Mouse (Mus musculus) limb, embryonic 12.5 days (tissue): ENCODE results near the gene Ak6. TPM values are rescaled to one million over a fixed set of nuclear protein-coding genes. Genes with fewer than 3 reads are reported as not detected.
A peak's percentile ranks its signal among the peaks of the same experiment; 100 is the strongest.

Experiments
- ATAC-seq: fragments of 200-750 bp; cut with Nextera tagmentation; 2 replicates; pipeline ENCODE4 v1.8.0; 2017; ENCODE audit warnings: low read depth, moderate TSS enrichment; ENCODE audit not compliant: insufficient number of reproducible peaks, insufficient read depth, low FRiP score, low TSS enrichment
- H3K27ac ChIP-seq: fragments of 300-500 bp; sonication (generic); 2 replicates; pipeline ENCODE4 v1.5.1; 2016; ENCODE audit warnings: mild to moderate bottlenecking, moderate library complexity
- H3K27me3 ChIP-seq: fragments of 300-500 bp; sonication (generic); 2 replicates; pipeline ENCODE4 v1.6.1; 2016; ENCODE audit warnings: mild to moderate bottlenecking, moderate library complexity
- H3K36me3 ChIP-seq: fragments of 300-500 bp; sonication (generic); 2 replicates; pipeline ENCODE4 v1.6.1; 2016; ENCODE audit warnings: mild to moderate bottlenecking, moderate library complexity
- H3K4me1 ChIP-seq: fragments of 300-500 bp; sonication (generic); replicated peaks from 2 replicates; pipeline ENCODE4 v1.6.1; 2016
- H3K4me2 ChIP-seq: fragments of 300-500 bp; sonication (generic); 2 replicates; pipeline ENCODE4 v1.6.1; 2016; ENCODE audit warnings: mild to moderate bottlenecking, moderate library complexity
- H3K4me3 ChIP-seq: fragments of 300-500 bp; sonication (generic); replicated peaks from 2 replicates; pipeline ENCODE4 v1.5.1; 2016; ENCODE audit warnings: mild to moderate bottlenecking
- H3K9ac ChIP-seq: fragments of 300-500 bp; sonication (generic); replicated peaks from 2 replicates; pipeline ENCODE4 v1.6.1; 2016; ENCODE audit warnings: mild to moderate bottlenecking, moderate library complexity
- H3K9me3 ChIP-seq: fragments of 300-500 bp; sonication (generic); 2 replicates; pipeline ENCODE4 v1.6.1; 2016; ENCODE audit warnings: mild to moderate bottlenecking, moderate library complexity
- WGBS: fragments of 180-500 bp; shearing (Covaris S2); methylation state at CpG from one replicate; pipeline ENCODE4 v1.1.7; 2016; 5-methylcytosine and 5-hydroxymethylcytosine counted together
- polyA plus RNA-seq: library from polyadenylated mRNA; unstranded; fragments of >200 nt; fragmentation: Nextera tagmentation; extraction: Ambion mirVana; gene quantifications from 2 replicates; pipeline ENCODE4 v1.2.1, GENCODE M21; 2016

Ak6 gene
- polyA plus RNA-seq, 1 experiment from 2014 or later = 281 TPM

DNA sequence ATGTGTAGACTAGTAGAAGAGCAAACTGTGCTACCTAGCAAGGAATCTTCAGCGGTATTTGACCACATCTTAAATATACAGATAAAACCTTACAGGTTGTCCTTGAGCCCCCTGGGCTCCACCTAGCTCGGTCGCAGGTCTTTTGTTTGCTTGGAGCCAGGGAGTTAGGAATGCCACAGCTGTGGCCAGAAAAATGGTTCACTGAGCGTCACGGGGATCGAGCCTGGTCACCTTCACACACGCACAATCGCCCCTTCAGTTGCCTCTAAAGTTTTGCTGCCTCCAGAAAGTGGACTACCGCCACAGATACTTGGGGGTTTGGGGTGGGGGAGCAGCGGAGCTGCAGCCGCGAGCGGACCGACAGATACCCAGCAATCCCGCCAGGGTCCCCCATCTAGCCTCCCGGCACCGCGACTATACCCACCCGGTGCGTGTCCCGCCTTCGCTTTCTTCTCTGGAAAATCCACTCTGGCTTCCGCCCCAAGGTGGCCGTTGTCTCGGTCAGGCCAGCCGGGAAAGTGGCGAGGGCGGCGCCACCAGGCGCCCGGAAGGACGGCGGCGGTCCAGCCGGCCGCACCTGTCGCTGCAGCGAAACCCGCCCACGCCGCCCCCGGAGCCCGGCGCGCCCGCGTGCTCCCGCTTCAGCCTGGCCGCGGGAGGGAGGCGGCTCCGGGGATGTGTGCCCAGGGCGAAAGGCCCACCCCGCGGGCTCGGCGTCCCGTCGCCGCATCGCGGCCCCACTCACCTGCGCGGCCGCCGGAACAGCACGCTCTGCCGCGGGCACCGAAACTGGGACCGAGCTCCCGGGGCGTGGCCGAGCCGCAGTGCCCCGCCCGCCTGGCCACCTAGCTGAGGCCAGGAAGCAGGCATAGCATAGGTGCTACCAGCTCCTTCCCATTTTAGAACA lies 34.3 kb upstream of the Ak6 start, which contains the start of gene Marveld2:
TSS of gene Marveld2 (minus strand) at position 791 of the 907 bp plus-strand sequence.
- ATAC-seq = no peak; the same call in 1 of the 2 replicates
- H3K9me3 ChIP-seq = no peaks in the 10 kb centered on the region
- H3K27ac ChIP-seq = no peak within 1 kb of the TSS
- H3K9ac ChIP-seq = peak within 1 kb of the TSS; percentile 64
- H3K36me3 ChIP-seq = peaks cover 34% of the 10 kb centered on the region
- peaks cover 22% of the 10 kb centered on the region for H3K27me3 ChIP-seq
- peak within 1 kb of the TSS; percentile 98 for H3K4me2 ChIP-seq
- 2% methylated on average over 75 of the region's 77 CpGs for WGBS
- H3K4me1 ChIP-seq = peaks cover 8% of the 10 kb centered on the region; the same call in 1 of the 2 replicates
- peak within 1 kb of the TSS; percentile 64 for H3K4me3 ChIP-seq

- Histone ChIP-seq H3K9me3 (no peaks in the 10 kb centered on the region), H3K9ac (no peak overlapping the region), H3K27ac (no peak overlapping the region), H3K4me1 (peaks cover 8% of the 10 kb centered on the region; the same call in 1 of the 2 replicates), H3K4me2 (no peak overlapping the region), H3K36me3 (peaks cover 45% of the 10 kb centered on the region), H3K27me3 (peaks cover 22% of the 10 kb centered on the region), H3K4me3 (no peak overlapping the region)
- no peak for ATAC-seq
- 80% methylated on average over 13 of the region's 13 CpGs for WGBS
Measured at GRCm38 (mm10) chr13:100617583-100617982, 33.2 kb upstream of the Ak6 start.

- WGBS = 84% methylated on average over 4 of the region's 4 CpGs
- no peak overlapping the region for H3K4me2 ChIP-seq
- H3K4me1 ChIP-seq = no peaks in the 10 kb centered on the region
- H3K9ac ChIP-seq = no peak overlapping the region
- peaks cover 82% of the 10 kb centered on the region for H3K36me3 ChIP-seq
- H3K9me3 ChIP-seq = no peaks in the 10 kb centered on the region
- no peak overlapping the region for H3K4me3 ChIP-seq
- no peak for ATAC-seq
- H3K27me3 ChIP-seq = peaks cover 6% of the 10 kb centered on the region
- no peak overlapping the region for H3K27ac ChIP-seq
Measured at GRCm38 (mm10) chr13:100622241-100622640, 28.5 kb upstream of the Ak6 start.

- no peaks in the 10 kb centered on the region for H3K27me3 ChIP-seq
- no peak overlapping the region for H3K4me3 ChIP-seq
- no peak overlapping the region for H3K4me2 ChIP-seq
- H3K9me3 ChIP-seq = no peaks in the 10 kb centered on the region
- peaks cover 81% of the 10 kb centered on the region for H3K36me3 ChIP-seq
- H3K27ac ChIP-seq = no peak overlapping the region
- 94% methylated on average over 3 of the region's 3 CpGs for WGBS
- H3K4me1 ChIP-seq = no peaks in the 10 kb centered on the region
- no peak for ATAC-seq
- no peak overlapping the region for H3K9ac ChIP-seq
Measured at GRCm38 (mm10) chr13:100634106-100634691, 16.6 kb upstream of the Ak6 start.

GRCm38 (mm10) chr13:100642471-100643209 lies 8.1 kb upstream of the Ak6 start:
- H3K9me3 ChIP-seq = no peaks in the 10 kb centered on the region
- H3K4me3 ChIP-seq = no peak overlapping the region
- H3K27me3 ChIP-seq = no peaks in the 10 kb centered on the region
- H3K4me1 ChIP-seq = no peaks in the 10 kb centered on the region
- H3K36me3 ChIP-seq = peaks cover 93% of the 10 kb centered on the region
- no peak for ATAC-seq
- no peak overlapping the region for H3K4me2 ChIP-seq
- no peak overlapping the region for H3K27ac ChIP-seq
- H3K9ac ChIP-seq = no peak overlapping the region
- WGBS = 96% methylated on average over 4 of the region's 4 CpGs

DNA sequence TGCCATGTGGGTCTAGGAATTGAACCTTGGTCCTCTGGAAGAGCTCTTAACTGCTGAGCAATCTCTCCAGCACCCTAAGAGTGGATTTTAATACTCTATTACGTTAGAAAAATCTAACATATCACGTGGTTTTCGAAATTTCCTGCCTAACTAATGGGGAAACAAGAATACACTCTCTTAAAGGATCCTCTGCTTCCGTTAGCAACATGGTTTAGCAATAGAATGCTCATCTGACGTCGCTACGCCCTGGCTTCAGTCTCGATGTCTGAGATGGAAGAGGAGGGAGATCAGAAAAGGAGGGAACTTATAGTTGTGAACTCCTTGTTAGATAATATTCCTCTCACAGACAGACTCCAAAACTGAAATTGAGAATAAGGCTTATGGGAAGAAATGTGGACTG lies 2.6 kb upstream of the Ak6 start:
- Histone ChIP-seq H3K9me3 (no peaks in the 10 kb centered on the region), H3K36me3 (peaks cover 47% of the 10 kb centered on the region), H3K4me3 (no peak overlapping the region), H3K27me3 (no peaks in the 10 kb centered on the region), H3K4me1 (peaks cover 8% of the 10 kb centered on the region), H3K27ac (no peak overlapping the region), H3K4me2 (no peak overlapping the region), H3K9ac (no peak overlapping the region)
- no peak for ATAC-seq
- WGBS = 96% methylated on average over 8 of the region's 8 CpGs

GRCm38 (mm10) chr13:100651439-100652186 lies 834 bp downstream of the Ak6 start, which contains the start of gene Taf9:
Taf9 (plus strand) TSS chr13:100651579.
- no peak for ATAC-seq
- Histone ChIP-seq H3K9ac (peak within 1 kb of the TSS; percentile 91), H3K4me1 (peaks cover 8% of the 10 kb centered on the region), H3K9me3 (no peaks in the 10 kb centered on the region), H3K27ac (peak within 1 kb of the TSS; percentile 95), H3K4me2 (peak within 1 kb of the TSS; percentile 87), H3K36me3 (peaks cover 33% of the 10 kb centered on the region), H3K27me3 (no peaks in the 10 kb centered on the region), H3K4me3 (peak within 1 kb of the TSS; percentile 90)
- WGBS = under 1% methylated on average over 60 of the region's 63 CpGs

DNA sequence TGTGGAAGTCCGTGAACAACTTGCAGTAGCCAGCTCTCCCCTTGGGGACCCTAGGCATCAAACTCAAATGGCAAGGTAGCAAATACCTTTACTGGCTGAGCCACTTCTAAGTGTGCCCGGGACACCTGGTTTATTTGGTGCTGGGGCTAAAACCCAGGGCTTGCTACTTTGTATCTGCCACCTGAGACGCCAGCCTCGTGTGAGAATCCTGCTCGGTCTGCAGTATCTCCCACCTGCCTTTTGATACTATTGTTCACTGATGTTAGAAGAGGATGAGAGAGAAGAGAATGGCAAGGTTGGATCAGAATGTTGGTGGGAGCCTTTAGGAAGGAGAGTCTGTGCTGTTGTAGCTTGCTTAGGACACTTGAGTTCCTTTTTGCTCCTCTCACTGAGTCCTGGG lies 7.3 kb downstream of the Ak6 start:
- no peak for ATAC-seq
- Histone ChIP-seq H3K36me3 (peaks cover 28% of the 10 kb centered on the region; the same call in 1 of the 2 replicates), H3K27ac (no peak overlapping the region), H3K4me1 (no peaks in the 10 kb centered on the region), H3K4me3 (no peak overlapping the region), H3K9me3 (no peaks in the 10 kb centered on the region), H3K9ac (no peak overlapping the region), H3K4me2 (no peak overlapping the region), H3K27me3 (no peaks in the 10 kb centered on the region)
- 93% methylated on average over 5 of the region's 5 CpGs for WGBS

DNA sequence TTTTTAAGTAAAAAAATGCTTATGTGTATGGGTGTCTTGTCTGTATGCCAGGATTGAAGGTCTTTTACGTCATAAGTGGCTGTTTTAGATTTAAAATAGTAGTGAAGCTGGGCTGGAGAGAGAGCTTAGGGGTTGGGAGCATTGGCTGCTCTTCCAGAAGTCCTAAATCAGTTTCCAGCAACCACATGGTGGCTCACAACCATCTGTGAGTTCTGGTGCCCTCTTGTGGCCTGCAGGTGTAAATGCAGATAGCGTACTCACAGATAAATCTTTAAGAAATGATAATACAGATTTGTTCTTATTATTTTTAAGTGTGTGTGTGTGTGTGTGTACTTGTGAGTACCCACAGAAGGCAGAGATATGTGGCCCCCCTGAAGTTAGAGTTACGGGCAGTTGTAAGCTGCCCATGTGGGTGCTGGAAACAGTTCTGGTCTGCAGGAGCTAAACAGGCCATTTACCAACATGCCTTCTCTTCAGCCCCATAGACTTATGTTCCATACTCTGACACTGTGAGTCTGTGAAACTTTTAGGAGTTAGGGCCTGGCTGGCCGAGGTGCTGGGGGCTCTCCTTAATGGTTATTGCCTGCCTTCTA lies 9.2 kb downstream of the Ak6 start:
- no peaks in the 10 kb centered on the region for H3K9me3 ChIP-seq
- ATAC-seq = no peak
- no peaks in the 10 kb centered on the region for H3K27me3 ChIP-seq
- no peak overlapping the region for H3K4me3 ChIP-seq
- 45% methylated on average over 4 of the region's 4 CpGs for WGBS
- H3K36me3 ChIP-seq = peaks cover 31% of the 10 kb centered on the region; the same call in 1 of the 2 replicates
- no peak overlapping the region for H3K9ac ChIP-seq
- H3K4me2 ChIP-seq = no peak overlapping the region
- H3K27ac ChIP-seq = no peak overlapping the region
- H3K4me1 ChIP-seq = no peaks in the 10 kb centered on the region

DNA sequence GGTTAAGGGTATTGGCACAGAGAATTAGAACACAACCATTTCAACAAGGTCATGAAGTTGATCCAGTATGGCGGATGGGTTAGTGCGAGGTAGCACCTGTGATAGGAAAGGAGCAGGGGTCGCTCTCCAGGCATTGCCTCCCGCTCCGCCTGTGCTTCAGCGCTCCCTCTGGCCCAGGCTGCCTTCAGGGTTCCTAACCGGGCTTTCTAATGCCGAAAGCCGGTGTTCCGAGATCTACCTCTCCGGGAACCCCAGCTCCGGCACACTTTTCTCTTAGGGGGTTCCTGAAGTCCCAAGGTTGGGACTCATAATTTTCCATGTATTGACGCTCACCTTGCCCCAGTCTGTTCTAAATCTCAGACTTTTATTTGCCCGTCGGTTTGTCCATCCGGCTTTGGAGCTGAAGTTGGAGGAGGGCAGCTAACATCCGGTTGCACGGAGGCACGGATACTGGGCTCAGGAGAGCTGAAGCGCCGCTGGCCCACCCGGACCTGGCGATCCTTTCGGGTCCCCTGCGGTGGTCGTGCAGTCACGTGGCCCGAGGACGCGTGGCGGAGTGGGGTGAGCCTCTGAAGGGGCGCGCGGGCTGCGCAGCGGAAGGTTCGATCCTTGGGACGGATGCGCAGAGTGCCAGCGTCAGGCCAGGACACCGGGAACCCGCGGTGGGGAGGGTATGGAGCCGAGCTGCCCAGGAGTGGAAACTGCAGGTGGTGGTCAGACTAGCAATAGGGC lies 18.7 kb downstream of the Ak6 start, which contains the start of gene Ccdc125:
TSS of gene Ccdc125 (plus strand) at position 427 of the 732 bp plus-strand sequence.
- H3K4me2 ChIP-seq = peak within 1 kb of the TSS; percentile 82
- no peaks in the 10 kb centered on the region for H3K27me3 ChIP-seq
- peaks cover 5% of the 10 kb centered on the region; the same call in 1 of the 2 replicates for H3K4me1 ChIP-seq
- WGBS = under 1% methylated on average over 44 of the region's 44 CpGs
- H3K36me3 ChIP-seq = peaks cover 20% of the 10 kb centered on the region
- ATAC-seq = peak; percentile 63
- no peak within 1 kb of the TSS; the same call in 1 of the 2 replicates for H3K27ac ChIP-seq
- H3K4me3 ChIP-seq = peak within 1 kb of the TSS; percentile 62
- H3K9me3 ChIP-seq = no peaks in the 10 kb centered on the region
- peak within 1 kb of the TSS; percentile 76 for H3K9ac ChIP-seq
